Mouse (Mus musculus) embryonic facial prominence, embryonic 14.5 days (tissue): ENCODE measurements around the gene Nek7. TPM values are rescaled to one million over a fixed set of nuclear protein-coding genes. Genes with fewer than 3 reads are reported as not detected.

Experiments
- ATAC-seq: fragments of 200-750 bp; cut with Nextera tagmentation; 2 replicates; pipeline ENCODE4 v1.8.0; 2017; ENCODE audit warnings: low read depth, moderate number of reproducible peaks, moderate TSS enrichment
- DNase-seq: peaks from one replicate; pipeline ENCODE4 v3.0.0-alpha.2; 2015; ENCODE audit warnings: low spot score
- H3K27ac ChIP-seq: fragments of 300-500 bp; sonication (generic); replicated peaks from 2 replicates; pipeline ENCODE4 v1.5.1; 2014; ENCODE audit warnings: low read depth, mild to moderate bottlenecking, low read length, moderate library complexity
- H3K27me3 ChIP-seq: fragments of 300-500 bp; sonication (generic); replicated peaks from 2 replicates; pipeline ENCODE4 v1.6.1; 2014; ENCODE audit warnings: low read length; ENCODE audit not compliant: control insufficient read depth, insufficient read depth
- H3K36me3 ChIP-seq: fragments of 300-500 bp; sonication (generic); 2 replicates; pipeline ENCODE4 v1.6.1; 2014; ENCODE audit warnings: low read length, mixed read lengths; ENCODE audit not compliant: control insufficient read depth, insufficient read depth
- H3K4me1 ChIP-seq: fragments of 300-500 bp; sonication (generic); 2 replicates; pipeline ENCODE4 v1.6.1; 2014; ENCODE audit warnings: antibody characterized with exemption, low read length; ENCODE audit not compliant: control insufficient read depth, insufficient read depth
- H3K4me2 ChIP-seq: fragments of 300-500 bp; sonication (generic); 2 replicates; pipeline ENCODE4 v1.6.1; 2014; ENCODE audit warnings: low read depth, mild to moderate bottlenecking, low read length, moderate library complexity, mixed read lengths
- H3K4me3 ChIP-seq: fragments of 300-500 bp; sonication (generic); 2 replicates; pipeline ENCODE4 v1.5.1; 2014; ENCODE audit warnings: low read depth, mild to moderate bottlenecking, low read length
- H3K9ac ChIP-seq: fragments of 300-500 bp; sonication (generic); 2 replicates; pipeline ENCODE4 v1.6.1; 2014; ENCODE audit warnings: low read depth, mild to moderate bottlenecking, low read length, moderate library complexity, mixed read lengths
- H3K9me3 ChIP-seq: fragments of 300-500 bp; sonication (generic); 2 replicates; pipeline ENCODE4 v1.6.1; 2016; ENCODE audit warnings: low read length; ENCODE audit not compliant: control insufficient read depth
- WGBS: fragments of 180-500 bp; shearing (Covaris S2); extraction: QIAGEN DNeasy Blood & Tissue Kit; methylation state at CpG from one replicate; pipeline ENCODE4 v1.1.7; 2014; 5-methylcytosine and 5-hydroxymethylcytosine counted together
- polyA plus RNA-seq: library from polyadenylated mRNA; unstranded; fragments of >200 nt; fragmentation: Nextera tagmentation; extraction: Ambion mirVana; gene quantifications from 2 replicates; pipeline ENCODE4 v1.2.1, GENCODE M21; 2014

Nek7 gene
- polyA plus RNA-seq, 1 experiment from 2014 or later: 38.4 TPM

GRCm38 (mm10) chr1:138603974-138604373 lies 16.0 kb downstream of the Nek7 start:
- H3K27ac ChIP-seq: no peak overlapping the region
- no peaks in the 10 kb centered on the region for H3K36me3 ChIP-seq
- DNase-seq (no peak), ATAC-seq (no peak)
- no peak overlapping the region for H3K4me2 ChIP-seq
- H3K9ac ChIP-seq: no peak overlapping the region
- no peaks in the 10 kb centered on the region for H3K27me3 ChIP-seq
- 99% methylated on average over 4 of the region's 4 CpGs for WGBS
- H3K4me3 ChIP-seq: no peak overlapping the region
- H3K4me1 ChIP-seq: no peaks in the 10 kb centered on the region
- H3K9me3 ChIP-seq: no peaks in the 10 kb centered on the region

- no peak overlapping the region for H3K27ac ChIP-seq
- no peaks in the 10 kb centered on the region for H3K27me3 ChIP-seq
- WGBS: 78% methylated on average over 11 of the region's 11 CpGs
- H3K9ac ChIP-seq: no peak overlapping the region
- H3K4me1 ChIP-seq: no peaks in the 10 kb centered on the region
- peaks cover 3% of the 10 kb centered on the region; the same call in 1 of the 2 replicates for H3K36me3 ChIP-seq
- DNase-seq (peak; percentile 54), ATAC-seq (no peak)
- no peaks in the 10 kb centered on the region for H3K9me3 ChIP-seq
- H3K4me2 ChIP-seq: no peak overlapping the region
- no peak overlapping the region for H3K4me3 ChIP-seq
These were observed 21.9 kb downstream of the Nek7 start for GRCm38 (mm10) chr1:138598087-138598486.

- no peaks in the 10 kb centered on the region for H3K27me3 ChIP-seq
- WGBS: 59% methylated on average over 4 of the region's 4 CpGs
- no peak; the same call in 1 of the 2 replicates for ATAC-seq
These were observed 23.7 kb downstream of the Nek7 start for GRCm38 (mm10) chr1:138596127-138596706.

DNA sequence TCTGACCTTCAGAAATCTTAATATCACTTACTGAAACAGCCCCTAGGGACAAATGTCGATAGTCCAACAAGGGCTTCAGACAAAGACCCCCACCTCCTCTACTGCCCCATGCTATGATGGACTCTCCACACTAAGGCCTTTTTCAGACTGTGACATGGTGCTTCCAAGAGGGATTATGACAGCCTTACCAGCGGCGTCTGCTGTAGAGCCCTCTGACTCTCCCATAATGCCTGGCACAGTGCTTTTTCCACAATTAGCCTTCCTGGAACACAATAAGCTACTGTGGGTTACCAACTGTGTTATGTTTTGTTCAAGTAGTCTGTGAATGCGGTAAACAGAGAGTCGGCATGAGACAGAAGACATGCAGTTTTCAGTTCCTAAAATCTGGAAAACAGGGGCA lies 25.0 kb downstream of the Nek7 start:
- no peaks in the 10 kb centered on the region for H3K9me3 ChIP-seq
- H3K27me3 ChIP-seq: no peaks in the 10 kb centered on the region
- no peaks in the 10 kb centered on the region for H3K4me1 ChIP-seq
- peaks cover 3% of the 10 kb centered on the region; the same call in 1 of the 2 replicates for H3K36me3 ChIP-seq
- ATAC-seq (no peak), DNase-seq (no peak)
- H3K4me3 ChIP-seq: no peak overlapping the region
- no peak overlapping the region for H3K4me2 ChIP-seq
- 74% methylated on average over 5 of the region's 5 CpGs for WGBS
- no peak overlapping the region for H3K9ac ChIP-seq
- no peak overlapping the region for H3K27ac ChIP-seq

More at GRCm38 (mm10) chr1:138596127-138596706, 23.7 kb downstream of the Nek7 start:
- Histone ChIP-seq H3K9me3 (no peaks in the 10 kb centered on the region), H3K4me1 (no peaks in the 10 kb centered on the region), H3K4me2 (no peak overlapping the region), H3K9ac (no peak overlapping the region), H3K4me3 (no peak overlapping the region), H3K36me3 (peaks cover 3% of the 10 kb centered on the region; the same call in 1 of the 2 replicates), H3K27ac (no peak overlapping the region)
- DNase-seq: no peak

DNA sequence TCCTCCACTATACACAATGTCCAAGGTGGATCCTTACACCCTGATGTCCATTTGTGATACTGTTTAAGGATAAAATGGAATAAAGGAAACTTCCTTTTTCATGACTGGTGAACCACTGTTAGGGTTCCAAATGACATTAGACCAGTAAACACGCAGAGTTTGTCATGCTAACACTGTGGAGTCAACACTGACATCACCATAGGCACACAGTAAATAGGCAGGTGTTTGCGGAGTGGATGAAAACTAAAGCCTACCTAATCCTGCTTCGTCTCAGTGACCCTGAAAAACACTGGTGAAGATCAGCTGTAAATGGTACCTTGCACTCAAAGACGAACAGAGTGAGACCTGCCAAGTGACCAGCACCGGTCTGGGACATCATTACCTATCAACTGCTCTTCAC lies 26.0 kb downstream of the Nek7 start:
- Histone ChIP-seq H3K4me2 (no peak overlapping the region), H3K9ac (no peak overlapping the region), H3K4me1 (no peaks in the 10 kb centered on the region), H3K27ac (no peak overlapping the region), H3K36me3 (peaks cover 3% of the 10 kb centered on the region; the same call in 1 of the 2 replicates), H3K9me3 (no peaks in the 10 kb centered on the region), H3K27me3 (no peaks in the 10 kb centered on the region), H3K4me3 (no peak overlapping the region)
- WGBS: 92% methylated on average over 5 of the region's 5 CpGs
- ATAC-seq (no peak), DNase-seq (no peak)

- Histone ChIP-seq H3K27ac (no peak overlapping the region), H3K9me3 (no peaks in the 10 kb centered on the region), H3K4me2 (no peak overlapping the region), H3K9ac (no peak overlapping the region), H3K27me3 (no peaks in the 10 kb centered on the region), H3K4me1 (no peaks in the 10 kb centered on the region), H3K4me3 (no peak overlapping the region), H3K36me3 (peaks cover 3% of the 10 kb centered on the region; the same call in 1 of the 2 replicates)
- no peak for DNase-seq
- no peak for ATAC-seq
- 95% methylated on average over 4 of the region's 4 CpGs for WGBS
These were observed 27.5 kb downstream of the Nek7 start for GRCm38 (mm10) chr1:138592466-138592865.

DNA sequence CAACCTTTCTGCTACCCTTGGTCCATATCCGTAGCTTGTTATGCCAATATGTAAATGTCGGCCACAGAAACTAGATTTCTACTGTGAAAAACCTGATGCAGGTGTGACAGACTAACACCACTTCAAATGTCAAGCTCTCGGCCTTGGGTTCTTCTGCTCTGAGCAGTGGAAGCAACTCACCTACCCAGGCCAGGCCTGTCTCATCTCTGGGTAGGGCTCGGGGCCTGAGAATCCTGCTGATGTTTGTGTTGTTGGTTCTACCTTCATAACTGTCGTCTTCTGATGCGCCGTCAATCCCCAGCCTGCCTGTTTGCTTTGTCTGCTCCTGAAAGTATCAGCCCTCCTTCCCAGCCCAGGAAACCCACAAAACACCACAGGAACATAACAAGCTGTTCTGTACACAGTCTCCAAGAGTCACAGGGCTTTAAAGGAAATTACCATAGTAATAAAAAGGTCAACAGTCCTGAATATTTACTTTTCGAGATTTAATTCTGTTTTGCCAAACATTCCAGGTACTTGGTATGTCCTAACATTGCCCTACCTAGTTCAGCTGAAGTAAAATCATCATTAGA lies 29.4 kb downstream of the Nek7 start:
- no peak overlapping the region for H3K4me3 ChIP-seq
- no peak overlapping the region for H3K4me2 ChIP-seq
- WGBS: 86% methylated on average over 8 of the region's 8 CpGs
- H3K9ac ChIP-seq: no peak overlapping the region
- H3K27me3 ChIP-seq: no peaks in the 10 kb centered on the region
- DNase-seq (no peak), ATAC-seq (no peak)
- H3K36me3 ChIP-seq: peaks cover 3% of the 10 kb centered on the region; the same call in 1 of the 2 replicates
- H3K27ac ChIP-seq: no peak overlapping the region
- no peaks in the 10 kb centered on the region for H3K9me3 ChIP-seq
- H3K4me1 ChIP-seq: no peaks in the 10 kb centered on the region

GRCm38 (mm10) chr1:138589126-138589525 lies 30.8 kb downstream of the Nek7 start:
- Histone ChIP-seq H3K9me3 (no peaks in the 10 kb centered on the region), H3K36me3 (no peaks in the 10 kb centered on the region), H3K4me1 (no peaks in the 10 kb centered on the region), H3K4me2 (no peak overlapping the region), H3K4me3 (no peak overlapping the region), H3K9ac (no peak overlapping the region), H3K27me3 (no peaks in the 10 kb centered on the region), H3K27ac (no peak overlapping the region)
- DNase-seq (no peak), ATAC-seq (no peak)
- WGBS: 60% methylated on average over 3 of the region's 3 CpGs

DNA sequence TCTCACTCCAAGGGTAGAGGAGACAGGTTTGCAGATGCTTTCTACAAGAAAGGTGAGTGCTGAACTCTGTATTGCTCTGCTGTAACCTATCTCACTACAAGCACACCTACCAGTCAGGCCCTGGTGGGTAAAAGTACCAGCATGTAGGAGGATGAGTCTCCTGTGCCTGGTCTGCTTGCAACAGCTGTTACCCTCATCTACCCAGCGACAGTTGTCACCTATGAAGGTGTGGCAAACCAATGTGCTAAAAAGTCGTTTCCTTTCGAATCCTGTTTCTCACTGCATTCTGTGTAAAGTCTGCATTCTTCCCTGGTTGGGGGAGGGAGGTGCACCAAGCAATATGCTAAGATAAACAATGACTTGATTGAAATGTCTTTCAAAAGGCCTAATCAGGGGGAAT lies 32.1 kb downstream of the Nek7 start:
- Histone ChIP-seq H3K4me2 (no peak overlapping the region), H3K27ac (no peak overlapping the region), H3K36me3 (no peaks in the 10 kb centered on the region), H3K4me1 (no peaks in the 10 kb centered on the region), H3K9me3 (no peaks in the 10 kb centered on the region), H3K9ac (no peak overlapping the region), H3K27me3 (no peaks in the 10 kb centered on the region), H3K4me3 (no peak overlapping the region)
- WGBS: 56% methylated on average over 3 of the region's 3 CpGs
- ATAC-seq: no peak
- DNase-seq: no peak
